Mouse (Mus musculus): ENCODE results near the gene Slc25a54.

DNA sequence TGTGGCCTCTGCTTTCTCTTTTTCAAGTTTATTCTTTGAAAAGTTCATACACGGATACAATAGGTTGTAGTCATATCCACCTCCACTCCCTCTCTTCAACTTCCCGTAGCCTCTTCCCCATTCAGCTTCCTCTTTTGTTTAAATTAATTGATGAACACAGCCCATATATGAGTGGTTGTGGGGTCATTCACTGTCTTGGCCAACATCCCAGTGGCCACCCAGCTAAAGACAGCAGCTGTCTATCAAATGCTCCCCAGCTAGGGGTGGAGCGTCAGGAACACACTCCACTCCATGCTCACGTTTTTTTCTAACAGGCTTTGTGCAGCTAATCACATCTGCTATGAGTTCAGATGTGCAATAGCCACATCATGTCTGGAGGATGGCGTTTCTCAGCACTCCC is 49.5 kb downstream of the Slc25a54 start:
- no peak for TF ChIP-seq POLR2A (IDR thresholded peaks at IDR 0.05; ENCODE audit: low read depth, low read length)
- no peak for TF ChIP-seq CTCF (IDR thresholded peaks at IDR 0.05; ENCODE audit: extremely low read depth, insufficient read length, insufficient replicate concordance, low read depth, low read length)

Measured in small intestine, adult 2 months (tissue).